Mouse (Mus musculus) embryonic facial prominence, embryonic 11.5 days (tissue): ENCODE measurements around the gene Samd15. TPM values are rescaled to one million over a fixed set of nuclear protein-coding genes. Genes with fewer than 3 reads are reported as not detected.

Experiments
- ATAC-seq: fragments of 200-750 bp; cut with Nextera tagmentation; replicated peaks from 2 replicates; pipeline ENCODE4 v1.8.0; 2017; ENCODE audit warnings: low read depth; ENCODE audit not compliant: insufficient number of reproducible peaks, low FRiP score, low TSS enrichment
- DNase-seq: peaks from one replicate; pipeline ENCODE4 v3.0.0-alpha.2; 2015; ENCODE audit warnings: low spot score
- H3K27ac ChIP-seq: fragments of 300-500 bp; sonication (generic); replicated peaks from 2 replicates; pipeline ENCODE4 v1.5.1; 2014; ENCODE audit warnings: mild to moderate bottlenecking, low read depth, low read length, control low read depth
- H3K27me3 ChIP-seq: fragments of 300-500 bp; sonication (generic); 2 replicates; pipeline ENCODE4 v1.6.1; 2014; ENCODE audit warnings: mild to moderate bottlenecking, low read length, moderate library complexity, mixed read lengths; ENCODE audit not compliant: control insufficient read depth, insufficient read depth
- H3K36me3 ChIP-seq: fragments of 300-500 bp; sonication (generic); replicated peaks from 2 replicates; pipeline ENCODE4 v1.6.1; 2014; ENCODE audit warnings: low read depth, mild to moderate bottlenecking, low read length, moderate library complexity, mixed read lengths; ENCODE audit not compliant: control insufficient read depth, insufficient read depth
- H3K4me1 ChIP-seq: fragments of 300-500 bp; sonication (generic); 2 replicates; pipeline ENCODE4 v1.6.1; 2014; ENCODE audit warnings: low read length, mixed read lengths; ENCODE audit not compliant: control insufficient read depth, insufficient read depth
- H3K4me2 ChIP-seq: fragments of 300-500 bp; sonication (generic); 2 replicates; pipeline ENCODE4 v1.6.1; 2014; ENCODE audit warnings: low read depth, mild to moderate bottlenecking, control low read depth, low read length, moderate library complexity
- H3K4me3 ChIP-seq: fragments of 300-500 bp; sonication (generic); 2 replicates; pipeline ENCODE4 v1.5.1; 2014; ENCODE audit warnings: low read depth, low read length, control low read depth
- H3K9ac ChIP-seq: fragments of 300-500 bp; sonication (generic); replicated peaks from 2 replicates; pipeline ENCODE4 v1.6.1; 2014; ENCODE audit warnings: mild to moderate bottlenecking, control low read depth, low read length
- H3K9me3 ChIP-seq: fragments of 300-500 bp; sonication (generic); replicated peaks from 2 replicates; pipeline ENCODE4 v1.6.1; 2016; ENCODE audit warnings: mild to moderate bottlenecking, low read length, inconsistent platforms, mixed read lengths; ENCODE audit not compliant: control insufficient read depth
- whole genome bisulfite sequencing: fragments of 180-500 bp; shearing (Covaris S2); extraction: QIAGEN DNeasy Blood & Tissue Kit; methylation state at CpG from one replicate; pipeline ENCODE4 v1.1.7; 2014; 5-methylcytosine and 5-hydroxymethylcytosine counted together
- polyA plus RNA-seq: library from polyadenylated mRNA; unstranded; fragments of >200 nt; fragmentation: Nextera tagmentation; extraction: Ambion mirVana; gene quantifications from 2 replicates; pipeline ENCODE4 v1.2.1, GENCODE M21; 2014

The Samd15 gene
- polyA plus RNA-seq, 1 experiment from 2014 or later, result 0.81 TPM

- Histone ChIP-seq H3K4me1 (no peaks in the 10 kb centered on the region), H3K27me3 (no peaks in the 10 kb centered on the region), H3K9me3 (no peaks in the 10 kb centered on the region), H3K36me3 (no peaks in the 10 kb centered on the region), H3K4me3 (no peak overlapping the region), H3K27ac (no peak overlapping the region), H3K4me2 (no peak overlapping the region), H3K9ac (no peak overlapping the region)
- ATAC-seq (no peak), DNase-seq (no peak)
- 76% methylated on average over 2 of the region's 2 CpGs for WGBS
Measured at GRCm38 (mm10) chr12:87216053-87216452, 16.5 kb downstream of the Samd15 start.

GRCm38 (mm10) chr12:87217596-87217995 is 18.1 kb downstream of the Samd15 start:
- Histone ChIP-seq H3K4me1 (no peaks in the 10 kb centered on the region), H3K9ac (no peak overlapping the region), H3K36me3 (no peaks in the 10 kb centered on the region), H3K27ac (no peak overlapping the region), H3K27me3 (no peaks in the 10 kb centered on the region), H3K4me2 (no peak overlapping the region), H3K4me3 (no peak overlapping the region), H3K9me3 (no peaks in the 10 kb centered on the region)
- no peak for DNase-seq
- no peak for ATAC-seq

- WGBS, result 65% methylated on average over 7 of the region's 7 CpGs
- Histone ChIP-seq H3K9me3 (no peaks in the 10 kb centered on the region), H3K4me3 (no peak overlapping the region), H3K4me1 (no peaks in the 10 kb centered on the region), H3K4me2 (no peak overlapping the region), H3K36me3 (no peaks in the 10 kb centered on the region), H3K27me3 (no peaks in the 10 kb centered on the region), H3K27ac (no peak overlapping the region), H3K9ac (no peak overlapping the region)
- DNase-seq, result no peak
- ATAC-seq, result no peak
Measured at GRCm38 (mm10) chr12:87219362-87219761, 19.8 kb downstream of the Samd15 start.

GRCm38 (mm10) chr12:87224950-87225349 is 25.4 kb downstream of the Samd15 start:
- no peak for ATAC-seq
- H3K27me3 ChIP-seq, result no peaks in the 10 kb centered on the region
- no peaks in the 10 kb centered on the region for H3K4me1 ChIP-seq
- no peaks in the 10 kb centered on the region for H3K9me3 ChIP-seq
- no peak overlapping the region for H3K4me2 ChIP-seq
- H3K27ac ChIP-seq, result no peak overlapping the region
- no peak overlapping the region for H3K9ac ChIP-seq
- no peaks in the 10 kb centered on the region for H3K36me3 ChIP-seq
- no peak overlapping the region for H3K4me3 ChIP-seq
- WGBS, result 67% methylated on average over 10 of the region's 10 CpGs
- DNase-seq, result no peak

GRCm38 (mm10) chr12:87226801-87227200 is 27.3 kb downstream of the Samd15 start:
- ATAC-seq (no peak), DNase-seq (no peak)
- Histone ChIP-seq H3K4me1 (no peaks in the 10 kb centered on the region), H3K9ac (no peak overlapping the region), H3K4me3 (no peak overlapping the region), H3K27me3 (no peaks in the 10 kb centered on the region), H3K27ac (no peak overlapping the region), H3K4me2 (no peak overlapping the region), H3K9me3 (no peaks in the 10 kb centered on the region), H3K36me3 (no peaks in the 10 kb centered on the region)
- WGBS, result 72% methylated on average over 7 of the region's 7 CpGs

- WGBS, result 87% methylated on average over 2 of the region's 2 CpGs
- no peak for ATAC-seq
Measured at GRCm38 (mm10) chr12:87229633-87230032, 30.1 kb downstream of the Samd15 start.

GRCm38 (mm10) chr12:87230379-87230895 is 30.9 kb downstream of the Samd15 start:
- Histone ChIP-seq H3K36me3 (no peaks in the 10 kb centered on the region), H3K9me3 (no peaks in the 10 kb centered on the region), H3K9ac (no peak overlapping the region), H3K27ac (no peak overlapping the region), H3K4me3 (no peak overlapping the region), H3K4me1 (no peaks in the 10 kb centered on the region), H3K27me3 (no peaks in the 10 kb centered on the region), H3K4me2 (no peak overlapping the region)
- DNase-seq, result no peak
- no peak for ATAC-seq

More at GRCm38 (mm10) chr12:87229633-87230032, 30.1 kb downstream of the Samd15 start:
- Histone ChIP-seq H3K27me3 (no peaks in the 10 kb centered on the region), H3K27ac (no peak overlapping the region), H3K4me2 (no peak overlapping the region), H3K4me1 (no peaks in the 10 kb centered on the region), H3K9ac (no peak overlapping the region), H3K9me3 (no peaks in the 10 kb centered on the region), H3K4me3 (no peak overlapping the region), H3K36me3 (no peaks in the 10 kb centered on the region)
- DNase-seq, result no peak

- ATAC-seq, result no peak
Measured at GRCm38 (mm10) chr12:87236882-87237483, 37.5 kb downstream of the Samd15 start.

More at GRCm38 (mm10) chr12:87236882-87237483, 37.5 kb downstream of the Samd15 start:
- Histone ChIP-seq H3K9me3 (no peaks in the 10 kb centered on the region), H3K4me1 (no peaks in the 10 kb centered on the region), H3K4me3 (no peak overlapping the region), H3K9ac (no peak overlapping the region), H3K27ac (no peak overlapping the region), H3K4me2 (no peak overlapping the region), H3K36me3 (peaks cover 4% of the 10 kb centered on the region; the same call in 1 of the 2 replicates), H3K27me3 (no peaks in the 10 kb centered on the region)
- no peak for DNase-seq
- WGBS, result 87% methylated on average over 5 of the region's 5 CpGs
